Mouse (Mus musculus): Measurements from ENCODE around the gene Ralgps1.

GRCm38 (mm10) chr2:33132306-33132705, 239.0 kb downstream of the Ralgps1 start:
- TF ChIP-seq CTCF (IDR thresholded peaks at IDR 0.05; ENCODE audit: borderline replicate concordance, extremely low read depth, insufficient read depth, insufficient read length): no peak
- TF ChIP-seq POLR2A (IDR thresholded peaks at IDR 0.05; ENCODE audit: borderline replicate concordance, extremely low read depth, insufficient read depth, insufficient read length, poor library complexity, severe bottlenecking): no peak
